Mouse (Mus musculus): ENCODE measurements around the gene Arl10. TPM values are rescaled to one million over a fixed set of nuclear protein-coding genes. Genes with fewer than 3 reads are reported as not detected.
"Not testable (repeated sequence)": the region's sequence is repeated elsewhere in the genome, so short reads cannot be mapped to it uniquely, and the experiment has no call there.

Gene Arl10
- polyA plus RNA-seq, 1 experiment from 2014 or later: 26.4 TPM

- H3K36me3 ChIP-seq (ENCODE audit: control insufficient read depth, insufficient read depth, low read length): no peaks in the 10 kb centered on the region
- DNase-seq (ENCODE audit: low spot score) (no peak), ATAC-seq (replicated peaks; ENCODE audit: low FRiP score) (no peak)
- H3K4me2 ChIP-seq (ENCODE audit: low read depth, low read length, severe bottlenecking): no peak overlapping the region
- H3K9ac ChIP-seq (ENCODE audit: low read length): no peak overlapping the region
- WGBS: 46% methylated on average over 4 of the region's 4 CpGs
- H3K4me3 ChIP-seq (ENCODE audit: low read depth, low read length): no peak overlapping the region
- H3K27ac ChIP-seq (ENCODE audit: low read depth, low read length): no peak overlapping the region
- H3K27me3 ChIP-seq (ENCODE audit: control insufficient read depth, insufficient read depth, low read length): peaks cover 20% of the 10 kb centered on the region
- peaks cover 2% of the 10 kb centered on the region; the same call in 1 of the 2 replicates for H3K4me1 ChIP-seq (replicated peaks; ENCODE audit: control insufficient read depth, insufficient read depth, low read length)
- H3K9me3 ChIP-seq (ENCODE audit: control insufficient read depth, low read length): no peaks in the 10 kb centered on the region
These were observed 29.4 kb downstream of the Arl10 start for GRCm38 (mm10) chr13:54604221-54604620.

- H3K27me3 ChIP-seq (ENCODE audit: control insufficient read depth, insufficient read depth, low read length): peaks cover 28% of the 10 kb centered on the region
- no peaks in the 10 kb centered on the region for H3K36me3 ChIP-seq (ENCODE audit: control insufficient read depth, insufficient read depth, low read length)
- no peak overlapping the region for H3K27ac ChIP-seq (ENCODE audit: low read depth, low read length)
- DNase-seq (ENCODE audit: low spot score): no peak
- no peaks in the 10 kb centered on the region for H3K9me3 ChIP-seq (ENCODE audit: control insufficient read depth, low read length)
- 84% methylated on average over 5 of the region's 5 CpGs for WGBS
- no peak for ATAC-seq (replicated peaks; ENCODE audit: low FRiP score)
- H3K4me2 ChIP-seq (ENCODE audit: low read depth, low read length, severe bottlenecking): no peak overlapping the region
- peaks cover 2% of the 10 kb centered on the region; the same call in 1 of the 2 replicates for H3K4me1 ChIP-seq (replicated peaks; ENCODE audit: control insufficient read depth, insufficient read depth, low read length)
- no peak overlapping the region for H3K4me3 ChIP-seq (ENCODE audit: low read depth, low read length)
- no peak overlapping the region for H3K9ac ChIP-seq (ENCODE audit: low read length)
These were observed 30.6 kb downstream of the Arl10 start for GRCm38 (mm10) chr13:54605426-54605825.

GRCm38 (mm10) chr13:54607204-54607603, 32.4 kb downstream of the Arl10 start:
- DNase-seq (ENCODE audit: low spot score): no peak
- H3K27me3 ChIP-seq (ENCODE audit: control insufficient read depth, insufficient read depth, low read length): peaks cover 28% of the 10 kb centered on the region

GRCm38 (mm10) chr13:54608002-54608401, 33.2 kb downstream of the Arl10 start:
- Histone ChIP-seq H3K36me3 (ENCODE audit: control insufficient read depth, insufficient read depth, low read length) (no peaks in the 10 kb centered on the region), H3K4me1 (replicated peaks; ENCODE audit: control insufficient read depth, insufficient read depth, low read length) (peaks cover 2% of the 10 kb centered on the region; the same call in 1 of the 2 replicates), H3K9me3 (ENCODE audit: control insufficient read depth, low read length) (no peaks in the 10 kb centered on the region), H3K27ac (ENCODE audit: low read depth, low read length) (no peak overlapping the region), H3K9ac (ENCODE audit: low read length) (no peak overlapping the region), H3K4me3 (ENCODE audit: low read depth, low read length) (no peak overlapping the region), H3K27me3 (ENCODE audit: control insufficient read depth, insufficient read depth, low read length) (peaks cover 24% of the 10 kb centered on the region), H3K4me2 (ENCODE audit: low read depth, low read length, severe bottlenecking) (no peak overlapping the region)
- 79% methylated on average over 3 of the region's 3 CpGs for WGBS
- ATAC-seq (replicated peaks; ENCODE audit: low FRiP score) (no peak), DNase-seq (ENCODE audit: low spot score) (no peak)

More at GRCm38 (mm10) chr13:54607204-54607603, 32.4 kb downstream of the Arl10 start:
- H3K9ac ChIP-seq (ENCODE audit: low read length): no peak overlapping the region
- no peaks in the 10 kb centered on the region for H3K36me3 ChIP-seq (ENCODE audit: control insufficient read depth, insufficient read depth, low read length)
- H3K4me1 ChIP-seq (replicated peaks; ENCODE audit: control insufficient read depth, insufficient read depth, low read length): peaks cover 2% of the 10 kb centered on the region; the same call in 1 of the 2 replicates
- no peak overlapping the region for H3K4me2 ChIP-seq (ENCODE audit: low read depth, low read length, severe bottlenecking)
- H3K9me3 ChIP-seq (ENCODE audit: control insufficient read depth, low read length): no peaks in the 10 kb centered on the region
- H3K4me3 ChIP-seq (ENCODE audit: low read depth, low read length): no peak overlapping the region
- H3K27ac ChIP-seq (ENCODE audit: low read depth, low read length): no peak overlapping the region
- WGBS: 66% methylated on average over 5 of the region's 5 CpGs
- no peak for ATAC-seq (replicated peaks; ENCODE audit: low FRiP score)

GRCm38 (mm10) chr13:54608666-54609065, 33.9 kb downstream of the Arl10 start:
- peaks cover 2% of the 10 kb centered on the region; the same call in 1 of the 2 replicates for H3K4me1 ChIP-seq (replicated peaks; ENCODE audit: control insufficient read depth, insufficient read depth, low read length)
- no peak overlapping the region for H3K27ac ChIP-seq (ENCODE audit: low read depth, low read length)
- 9% methylated on average over 8 of the region's 8 CpGs for WGBS
- H3K9me3 ChIP-seq (ENCODE audit: control insufficient read depth, low read length): no peaks in the 10 kb centered on the region
- no peak overlapping the region for H3K4me2 ChIP-seq (ENCODE audit: low read depth, low read length, severe bottlenecking)
- peaks cover 24% of the 10 kb centered on the region for H3K27me3 ChIP-seq (ENCODE audit: control insufficient read depth, insufficient read depth, low read length)
- H3K9ac ChIP-seq (ENCODE audit: low read length): no peak overlapping the region
- no peak overlapping the region for H3K4me3 ChIP-seq (ENCODE audit: low read depth, low read length)
- DNase-seq (ENCODE audit: low spot score) (peak; percentile 48), ATAC-seq (replicated peaks; ENCODE audit: low FRiP score) (no peak)
- H3K36me3 ChIP-seq (ENCODE audit: control insufficient read depth, insufficient read depth, low read length): no peaks in the 10 kb centered on the region

- H3K4me1 ChIP-seq (replicated peaks; ENCODE audit: control insufficient read depth, insufficient read depth, low read length): no peaks in the 10 kb centered on the region
- no peak overlapping the region for H3K4me2 ChIP-seq (ENCODE audit: low read depth, low read length, severe bottlenecking)
- 17% methylated on average over 1 of the region's 1 CpGs for WGBS
- H3K27me3 ChIP-seq (ENCODE audit: control insufficient read depth, insufficient read depth, low read length): peaks cover 24% of the 10 kb centered on the region
- no peak overlapping the region for H3K4me3 ChIP-seq (ENCODE audit: low read depth, low read length)
- no peaks in the 10 kb centered on the region for H3K36me3 ChIP-seq (ENCODE audit: control insufficient read depth, insufficient read depth, low read length)
- H3K9me3 ChIP-seq (ENCODE audit: control insufficient read depth, low read length): no peaks in the 10 kb centered on the region
- ATAC-seq (replicated peaks; ENCODE audit: low FRiP score) (no peak), DNase-seq (ENCODE audit: low spot score) (no peak)
- no peak overlapping the region for H3K9ac ChIP-seq (ENCODE audit: low read length)
- no peak overlapping the region for H3K27ac ChIP-seq (ENCODE audit: low read depth, low read length)
These were observed 34.5 kb downstream of the Arl10 start for GRCm38 (mm10) chr13:54609301-54609700.

- DNase-seq (ENCODE audit: low spot score) (no peak), ATAC-seq (replicated peaks; ENCODE audit: low FRiP score) (no peak)
- Histone ChIP-seq H3K4me3 (ENCODE audit: low read depth, low read length) (peak overlapping the region; percentile 43), H3K27ac (ENCODE audit: low read depth, low read length) (no peak overlapping the region), H3K27me3 (ENCODE audit: control insufficient read depth, insufficient read depth, low read length) (peaks cover 24% of the 10 kb centered on the region), H3K4me1 (replicated peaks; ENCODE audit: control insufficient read depth, insufficient read depth, low read length) (no peaks in the 10 kb centered on the region), H3K9me3 (ENCODE audit: control insufficient read depth, low read length) (no peaks in the 10 kb centered on the region), H3K9ac (ENCODE audit: low read length) (peak overlapping the region; percentile 47), H3K36me3 (ENCODE audit: control insufficient read depth, insufficient read depth, low read length) (no peaks in the 10 kb centered on the region), H3K4me2 (ENCODE audit: low read depth, low read length, severe bottlenecking) (peak overlapping the region; percentile 77)
- 8% methylated on average over 13 of the region's 13 CpGs for WGBS
These were observed 35.8 kb downstream of the Arl10 start for GRCm38 (mm10) chr13:54610613-54610971.

- Histone ChIP-seq H3K27ac (ENCODE audit: low read depth, low read length) (no peak within 1 kb of the TSS), H3K4me3 (ENCODE audit: low read depth, low read length) (peak within 1 kb of the TSS; percentile 43), H3K9ac (ENCODE audit: low read length) (peak within 1 kb of the TSS; percentile 47), H3K36me3 (ENCODE audit: control insufficient read depth, insufficient read depth, low read length) (no peaks in the 10 kb centered on the region), H3K27me3 (ENCODE audit: control insufficient read depth, insufficient read depth, low read length) (peaks cover 24% of the 10 kb centered on the region), H3K9me3 (ENCODE audit: control insufficient read depth, low read length) (no peaks in the 10 kb centered on the region), H3K4me2 (ENCODE audit: low read depth, low read length, severe bottlenecking) (peak within 1 kb of the TSS; percentile 77), H3K4me1 (replicated peaks; ENCODE audit: control insufficient read depth, insufficient read depth, low read length) (no peaks in the 10 kb centered on the region)
- under 1% methylated on average over 64 of the region's 66 CpGs for WGBS
- ATAC-seq (replicated peaks; ENCODE audit: low FRiP score) (peak; percentile 70; the same call in 1 of the 2 replicates), DNase-seq (ENCODE audit: low spot score) (peak; percentile 91)
These were observed 36.3 kb downstream of the Arl10 start, which contains the start of gene Cltb for GRCm38 (mm10) chr13:54610972-54611754. TSS of gene Cltb (minus strand) at chr13:54611344.

GRCm38 (mm10) chr13:54613141-54613540, 38.3 kb downstream of the Arl10 start:
- not testable (repeated sequence) for ATAC-seq (replicated peaks; ENCODE audit: low FRiP score); H3K4me2 ChIP-seq (ENCODE audit: low read depth, low read length, severe bottlenecking)
- WGBS: 83% methylated on average over 8 of the region's 8 CpGs

More at GRCm38 (mm10) chr13:54613141-54613540, 38.3 kb downstream of the Arl10 start:
- not testable (repeated sequence) for H3K4me3 ChIP-seq (ENCODE audit: low read depth, low read length); H3K36me3 ChIP-seq (ENCODE audit: control insufficient read depth, insufficient read depth, low read length); H3K27ac ChIP-seq (ENCODE audit: low read depth, low read length); H3K9ac ChIP-seq (ENCODE audit: low read length); H3K4me1 ChIP-seq (replicated peaks; ENCODE audit: control insufficient read depth, insufficient read depth, low read length); DNase-seq (ENCODE audit: low spot score); H3K9me3 ChIP-seq (ENCODE audit: control insufficient read depth, low read length)
- H3K27me3 ChIP-seq (ENCODE audit: control insufficient read depth, insufficient read depth, low read length): peaks cover 15% of the 10 kb centered on the region

Measured in forebrain, embryonic 11.5 days (tissue).